Mouse (Mus musculus): ENCODE measurements around the gene Enah.

DNA sequence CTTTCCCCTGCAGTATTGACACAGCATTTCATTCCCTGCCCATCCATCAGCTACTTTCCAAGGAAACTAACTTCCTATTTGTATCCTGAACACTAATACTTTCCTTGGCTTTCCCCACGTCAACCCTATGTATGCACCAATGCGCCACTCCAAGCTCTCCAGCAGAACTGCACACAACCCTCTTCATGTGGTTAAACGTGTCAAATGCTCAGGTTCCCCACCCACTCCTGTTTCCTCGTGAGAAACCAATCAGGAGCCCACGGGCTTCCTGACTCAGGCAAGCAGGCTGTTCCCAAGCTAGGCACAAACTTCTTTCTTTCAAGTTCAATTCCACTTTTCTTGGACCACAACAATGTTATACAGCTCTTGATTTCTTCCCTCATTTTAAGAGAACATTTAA is 91.4 kb downstream of the Enah start:
- TF ChIP-seq POLR2A (IDR thresholded peaks at IDR 0.05; ENCODE audit: extremely low read depth, insufficient read depth, low read length) (no peak), CTCF (IDR thresholded peaks at IDR 0.05; ENCODE audit: low read depth, low read length) (no peak)
